Mouse (Mus musculus) lung, postnatal 4 days (tissue): ENCODE data around the gene Gm20547.

Source experiments
- DNase-seq, 2 experiments: peaks; one replicate each; pipeline ENCODE4 v3.0.0; 2021

Gm20547 gene

GRCm38 (mm10) chr17:34895724-34896123 lies 13.9 kb upstream of the Gm20547 start:
- peak in 1 of 2 experiments; percentile 29 for DNase-seq

DNA sequence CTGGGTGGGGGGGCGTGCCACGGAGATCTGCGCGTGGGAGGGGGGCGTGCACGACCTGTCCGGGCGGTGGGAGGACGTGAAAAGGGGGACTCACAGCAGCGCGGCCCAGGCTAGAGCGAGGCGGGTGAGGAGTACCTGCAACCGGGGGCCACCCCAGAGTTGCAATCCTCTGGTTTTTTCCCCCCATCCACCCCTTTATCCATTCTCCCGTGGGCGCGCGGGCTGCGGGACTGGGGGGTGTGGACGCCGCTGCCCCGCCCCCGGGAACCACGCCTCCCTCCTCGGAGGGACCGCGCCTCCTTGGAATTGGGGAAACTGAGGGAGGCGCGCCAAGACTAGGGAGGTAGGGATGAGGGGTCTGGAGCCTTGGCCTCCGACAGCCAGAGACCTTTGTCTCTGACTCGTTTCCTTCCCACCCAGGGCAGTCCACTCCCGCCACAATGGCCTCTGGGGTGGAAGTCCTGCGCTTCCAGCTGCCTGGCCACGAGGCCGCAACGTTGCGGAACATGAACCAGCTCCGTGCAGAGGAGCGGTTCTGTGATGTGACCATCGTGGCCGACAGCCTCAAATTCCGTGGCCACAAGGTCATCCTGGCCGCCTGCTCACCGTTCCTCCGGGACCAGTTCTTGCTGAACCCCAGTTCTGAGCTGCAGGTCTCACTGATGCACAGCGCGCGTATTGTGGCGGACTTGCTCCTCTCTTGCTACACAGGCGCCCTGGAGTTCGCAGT lies 13.1 kb upstream of the Gm20547 start:
- peak; percentile 53 to 64 for DNase-seq

DNA sequence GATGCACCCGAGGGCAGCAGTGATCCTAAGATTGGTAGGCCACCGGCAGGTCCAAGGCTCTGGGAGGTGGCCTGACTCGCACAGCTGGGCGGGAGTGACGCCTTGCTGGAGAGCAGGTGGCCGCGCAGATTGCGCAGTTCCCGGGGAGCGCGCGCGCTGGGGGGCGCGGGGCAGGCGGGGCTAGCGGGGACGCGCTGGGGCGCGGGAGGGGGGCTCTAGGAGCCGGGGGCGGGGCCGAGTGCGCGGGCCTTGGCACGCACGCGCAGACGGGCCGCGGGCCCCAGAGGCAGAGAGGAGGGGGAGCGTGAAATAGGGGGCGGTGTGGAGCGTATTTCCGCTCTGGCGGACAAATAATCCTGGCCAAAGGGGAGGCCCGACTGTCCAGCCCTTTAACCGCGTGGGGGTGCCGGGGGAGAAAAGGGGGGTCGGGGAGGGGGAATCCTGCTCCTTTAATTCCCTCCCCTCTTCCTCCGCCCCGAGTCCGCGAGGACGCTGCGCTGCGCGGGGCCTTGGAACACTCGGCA lies 12.3 kb upstream of the Gm20547 start:
- DNase-seq, result peak; percentile 95 to 97

DNA sequence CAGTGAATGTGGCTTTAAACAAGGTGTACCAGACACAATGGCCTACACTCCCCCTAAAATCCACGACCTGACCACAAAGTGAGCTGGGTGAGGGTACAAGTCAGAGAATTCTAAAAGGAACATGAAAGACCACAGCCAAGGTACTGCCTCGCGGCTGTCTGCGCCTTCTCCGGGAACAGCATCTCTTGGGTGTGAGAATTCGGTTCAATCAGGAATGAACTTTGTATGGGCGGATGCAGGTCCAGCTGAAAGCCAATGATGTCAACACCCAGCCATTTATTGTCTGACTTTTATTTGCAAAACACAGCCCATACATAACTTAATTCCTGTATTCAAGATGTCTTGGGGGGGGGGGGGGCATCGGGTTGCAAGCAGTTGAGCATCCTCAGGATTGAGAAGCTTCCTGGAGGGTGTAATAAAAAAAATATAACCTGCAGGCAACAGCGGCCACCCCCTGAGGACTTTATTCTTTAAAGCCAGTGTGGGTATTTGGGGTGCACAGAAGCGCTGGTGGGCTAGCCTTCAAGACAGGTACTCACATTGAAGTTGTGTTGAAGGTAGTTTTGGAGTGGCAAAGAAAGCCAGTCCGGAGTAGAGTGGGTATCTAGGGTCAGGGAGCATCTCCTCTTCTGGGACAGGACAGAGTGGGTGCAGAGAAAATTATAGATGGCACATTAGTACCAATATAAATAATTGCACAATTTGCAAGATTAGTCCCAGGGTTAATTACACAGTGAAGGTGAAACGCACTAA lies 11.4 kb upstream of the Gm20547 start:
- no peak for DNase-seq

- no peak for DNase-seq
Observed at GRCm38 (mm10) chr17:34891377-34891776, 9.5 kb upstream of the Gm20547 start.

GRCm38 (mm10) chr17:34890074-34890743 lies 8.4 kb upstream of the Gm20547 start:
- no peak for DNase-seq

- no peak for DNase-seq
Observed at GRCm38 (mm10) chr17:34887942-34888341, 6.1 kb upstream of the Gm20547 start.

- no peak for DNase-seq
Observed at GRCm38 (mm10) chr17:34885615-34886014, 3.8 kb upstream of the Gm20547 start.

DNA sequence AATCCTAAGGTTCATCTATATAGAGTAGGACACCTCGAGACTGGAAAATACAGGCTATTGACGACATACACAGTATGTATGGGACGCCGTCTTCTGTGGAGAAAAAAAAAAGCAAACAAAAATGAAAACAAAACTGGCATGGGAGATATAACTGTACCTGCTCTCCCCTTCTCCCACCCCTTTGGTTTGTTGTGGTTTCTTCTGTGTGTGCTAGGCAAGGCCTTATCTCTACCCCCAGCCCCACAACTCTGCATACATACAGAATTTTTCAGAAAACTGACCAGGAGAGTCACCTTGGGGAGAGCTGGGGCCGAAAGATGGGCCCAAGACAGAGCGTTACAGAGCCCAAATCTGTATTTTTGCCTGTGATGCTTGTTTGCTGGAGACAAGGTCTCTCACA lies 2.9 kb upstream of the Gm20547 start:
- DNase-seq, result no peak

GRCm38 (mm10) chr17:34883332-34883731 lies 1.5 kb upstream of the Gm20547 start:
- DNase-seq, result no peak

- no peak for DNase-seq
Observed at GRCm38 (mm10) chr17:34881166-34881565, 676 bp downstream of the Gm20547 start.

DNA sequence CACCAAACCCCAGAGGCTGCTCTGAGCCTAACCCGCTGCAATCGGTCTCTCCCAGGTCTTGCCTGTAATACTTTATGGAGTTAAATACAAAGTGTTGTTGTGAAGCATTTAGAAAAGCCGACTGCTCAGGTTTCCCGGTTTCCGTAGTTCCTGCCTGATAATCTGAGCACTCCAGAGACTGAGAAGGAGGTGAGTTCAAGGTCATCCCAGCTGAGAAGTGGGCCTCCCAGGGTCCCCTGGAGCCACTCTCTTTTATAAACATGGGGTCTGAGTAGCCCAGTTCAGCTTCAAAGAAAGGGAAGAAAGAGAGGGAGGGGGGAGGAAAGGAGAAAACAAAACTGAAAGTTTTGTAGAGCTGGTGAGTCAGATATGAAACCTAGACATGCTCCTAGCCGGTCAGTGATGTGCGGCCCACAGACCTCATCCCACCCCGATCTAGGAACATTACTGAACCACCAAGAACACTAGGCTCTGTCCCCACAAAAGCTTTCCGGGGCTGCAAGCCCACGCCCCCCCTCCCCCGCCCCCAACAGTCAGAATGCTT lies 2.4 kb downstream of the Gm20547 start, which contains the start of gene Zbtb12:
Gene Zbtb12 (plus strand): TSS at position 148 of the 544 bp plus-strand sequence.
- DNase-seq, result no peak

DNA sequence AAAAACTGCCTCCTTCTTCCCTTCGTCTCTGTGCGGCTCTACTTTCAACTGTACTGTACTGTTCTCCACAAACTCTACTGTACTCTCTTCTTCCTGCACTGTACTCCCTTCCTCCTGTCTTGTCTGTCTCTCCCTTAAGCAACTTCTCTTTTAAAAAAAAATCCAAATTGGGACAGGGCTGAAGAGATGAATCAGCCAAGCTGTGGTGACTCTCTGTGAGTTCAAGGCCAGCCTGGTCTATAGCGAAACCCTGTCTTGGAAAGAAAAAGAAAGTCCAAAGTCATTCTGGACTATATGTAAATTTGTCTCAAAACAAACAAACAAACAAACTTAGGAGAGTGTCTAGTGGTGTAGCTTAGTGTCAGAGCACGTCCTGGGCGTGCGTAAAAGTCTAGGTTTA lies 7.5 kb downstream of the Gm20547 start:
- no peak for DNase-seq

DNA sequence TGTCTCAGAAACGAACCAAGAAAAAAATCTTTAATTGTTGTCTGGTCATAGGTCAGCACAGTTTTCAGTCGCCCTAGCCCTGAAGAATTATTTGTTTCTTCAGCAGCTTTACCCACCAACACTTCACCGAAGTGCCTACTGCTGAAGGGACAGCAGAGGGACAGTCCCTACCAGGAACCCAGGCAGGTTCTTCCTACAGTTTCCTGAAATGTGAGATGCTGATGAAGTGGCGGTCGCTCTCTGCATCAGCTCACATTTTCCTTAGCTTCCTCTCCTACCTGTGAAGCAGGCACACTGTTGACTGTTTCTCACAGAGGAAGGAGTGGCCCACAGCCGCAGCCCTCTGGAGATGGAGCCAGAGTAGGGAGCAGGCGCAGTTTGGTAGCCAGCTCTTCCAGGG lies 15.9 kb downstream of the Gm20547 start:
- DNase-seq, result no peak

- DNase-seq, result no peak
Observed at GRCm38 (mm10) chr17:34862416-34863081, 19.3 kb downstream of the Gm20547 start, which contains the start of gene Cfb. Gene Cfb, minus strand, starts transcription at chr17:34862518.

GRCm38 (mm10) chr17:34861704-34862415 lies 20.0 kb downstream of the Gm20547 start:
- peak in 1 of 2 experiments; percentile 50 for DNase-seq

DNA sequence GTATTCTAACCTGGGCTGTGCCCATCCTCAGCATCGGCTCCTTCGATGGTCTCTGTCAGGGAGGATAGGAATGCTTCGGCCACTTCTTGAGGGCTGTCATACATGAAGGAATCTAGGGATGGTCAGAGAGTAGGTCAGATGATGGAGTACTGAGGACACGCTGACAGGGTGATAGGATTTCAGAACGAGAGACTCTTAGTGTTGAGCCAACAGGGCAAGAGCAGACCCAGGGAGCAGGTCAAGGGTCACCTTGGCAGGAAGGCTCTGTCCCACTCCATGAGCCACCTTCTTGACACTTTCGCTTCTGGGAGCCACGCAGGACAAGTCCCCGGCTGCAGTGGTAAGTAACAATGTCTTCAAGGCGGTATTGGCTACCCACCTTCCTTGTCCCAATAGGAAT lies 21.3 kb downstream of the Gm20547 start:
- DNase-seq, result no peak

GRCm38 (mm10) chr17:34858670-34859069 lies 23.2 kb downstream of the Gm20547 start:
- no peak for DNase-seq

- peak; percentile 43 to 64 for DNase-seq
Observed at GRCm38 (mm10) chr17:34855825-34856224, 26.0 kb downstream of the Gm20547 start.

GRCm38 (mm10) chr17:34854761-34855160 lies 27.1 kb downstream of the Gm20547 start:
- no peak for DNase-seq

- DNase-seq, result no peak
Observed at GRCm38 (mm10) chr17:34853511-34853910, 28.3 kb downstream of the Gm20547 start.
